Mouse (Mus musculus): Measurements from ENCODE around the gene Enah. TPM values are rescaled to one million over a fixed set of nuclear protein-coding genes. Genes with fewer than 3 reads are reported as not detected.

Enah gene
- total RNA-seq (2023), result 0.21 TPM

DNA sequence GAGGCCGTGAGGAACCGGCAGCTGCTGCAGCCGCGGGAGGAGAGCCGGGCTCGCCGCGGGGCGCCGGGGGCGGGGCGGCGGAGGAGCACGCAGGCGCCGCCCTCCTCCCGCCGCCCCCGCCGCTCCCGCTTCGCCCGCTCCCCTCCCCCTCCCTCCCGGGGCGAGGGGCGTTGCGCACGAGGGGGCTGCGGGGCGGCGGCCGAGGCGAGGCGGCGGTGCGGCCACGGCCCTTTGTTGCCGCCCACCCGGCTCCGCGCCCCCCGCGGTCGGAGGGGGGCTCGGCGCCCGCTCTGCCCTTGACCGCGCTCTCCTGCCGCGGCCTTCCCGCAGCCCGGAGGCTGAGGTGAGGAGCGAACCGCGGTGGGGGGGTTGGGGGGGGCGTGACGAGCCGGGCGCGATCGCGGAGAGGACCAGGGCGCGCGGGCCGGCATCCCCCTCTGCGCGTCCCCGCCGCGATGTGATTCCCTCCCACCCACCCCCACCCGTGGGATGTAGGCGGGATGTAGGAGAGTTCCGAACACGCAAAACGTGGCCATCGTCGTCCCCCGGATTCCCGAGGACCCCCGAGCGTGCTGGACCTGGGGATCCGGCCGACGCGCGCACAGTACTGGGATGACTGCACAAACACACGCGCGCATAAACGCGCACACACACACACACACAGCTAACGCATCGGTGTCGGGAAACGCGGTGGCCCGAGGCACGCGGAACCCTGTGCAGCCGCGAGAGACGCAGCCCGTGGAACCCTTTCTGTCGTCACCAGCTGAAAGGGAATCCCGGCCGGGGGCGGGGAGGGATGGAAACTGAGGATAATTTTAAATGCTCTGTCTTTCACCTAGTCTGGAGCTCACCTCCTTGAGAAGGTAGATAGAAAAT is at the start of gene Enah:
TSS of gene Enah (minus strand) at position 65 of the 876 bp plus-strand sequence.

Other genes starting within 250 kb of the Enah start
- 233 TPM for gene Lbr, start 176.9 kb downstream of the Enah start, total RNA-seq (2023)
- 82.8 TPM for gene Srp9, start 104.7 kb upstream of the Enah start, total RNA-seq (2023)
- not detected for gene Vmn1r1, start 144.5 kb upstream of the Enah start, total RNA-seq (2023)